ENCODE assay signal across 10 mouse cellular contexts in genomic region chr5:140333631-140334030, GRCm38 (mm10). TPM values are rescaled to one million over a fixed set of nuclear protein-coding genes. Genes with fewer than 3 reads are reported as not detected.
A peak's percentile ranks its signal among the peaks of the same experiment; 100 is the strongest.
DNase-seq lines count a peak whose midpoint lies in the region; ATAC-seq and TF ChIP-seq lines count a peak whose summit lies in the region.
"Had no signal": no experiment of that assay in that cellular context is flagged by ENCODE, and none has a peak within 500 bp of the region (broad histone marks: within the 10 kb centered on the region; RNA-seq: fewer than 3 reads in every experiment).

No protein-coding gene starts in this region.

- no peak overlapping the region for H3K4me3 ChIP-seq in E14TG2a.4 (replicated peaks; ENCODE audit: low read length)
- H3K4me3 ChIP-seq in bone marrow, adult 2 months (replicated peaks; ENCODE audit: control insufficient read depth, low read depth, low read length) = no peak overlapping the region
- H3K4me3 ChIP-seq: hindbrain, embryonic 15.5 days; limb, embryonic 13.5 days had no signal

- 32% methylated on average over 2 of the region's 2 CpGs for WGBS in bone marrow, adult 2 months

- no peak overlapping the region for H3K27ac ChIP-seq in bone marrow, adult 2 months (ENCODE audit: control insufficient read depth, insufficient read depth, low read depth, low read length, poor library complexity)
- H3K27ac ChIP-seq: hindbrain, embryonic 15.5 days; limb, embryonic 13.5 days had no signal

- peak; percentile 51 for ATAC-seq in megakaryocyte progenitor cell, adult 5-6 weeks (replicated peaks; ENCODE audit: poor library complexity)
- ATAC-seq in cerebellum, adult (ENCODE audit: insufficient number of reproducible peaks, low FRiP score, low TSS enrichment) = no peak

- no peaks in the 10 kb centered on the region for H3K27me3 ChIP-seq in E14TG2a.4 (ENCODE audit: insufficient read depth, low read length)
- H3K27me3 ChIP-seq: hindbrain, embryonic 15.5 days; limb, embryonic 13.5 days had no signal

- peak; percentile 24; the same call in 1 of the 2 replicates for TF ChIP-seq CTCF in E14TG2a.4 (conservative IDR thresholded peaks at IDR 0.05; ENCODE audit: low read length)
- peak; percentile 33; the same call in 1 of the 2 replicates for TF ChIP-seq CTCF in bone marrow, adult 2 months (IDR thresholded peaks at IDR 0.05; ENCODE audit: control insufficient read depth, insufficient read depth, low read length)

- peaks cover 2% of the 10 kb centered on the region; the same call in 1 of the 2 replicates for H3K9me3 ChIP-seq in E14TG2a.4 (ENCODE audit: low read length)
- H3K9me3 ChIP-seq: hindbrain, embryonic 15.5 days had no signal

- peaks cover 33% of the 10 kb centered on the region for H3K4me1 ChIP-seq in E14TG2a.4 (replicated peaks; ENCODE audit: low read depth, low read length)
- H3K4me1 ChIP-seq in bone marrow, adult 2 months (ENCODE audit: control insufficient read depth, insufficient read depth, low read length) = peaks cover 1% of the 10 kb centered on the region; the same call in 1 of the 2 replicates

- peak; percentile 30 to 45 for DNase-seq in kidney, postnatal 4 days
- DNase-seq in kidney, adult 18-20 months = no peak
- DNase-seq in neural tube, embryonic 10.5 days (ENCODE audit: extremely low spot score, low spot score) = no peak
- DNase-seq in right cerebral cortex, postnatal 4 days = no peak

- no peak for TF ChIP-seq POLR2A in bone marrow, adult 2 months (IDR thresholded peaks at IDR 0.05; ENCODE audit: borderline replicate concordance, control insufficient read depth, low read depth, low read length)

- H3K36me3 ChIP-seq in E14TG2a.4 (ENCODE audit: insufficient read depth, low read length) = peaks cover 71% of the 10 kb centered on the region

RNA-seq across cellular contexts. Expression of gene Mrm2, which starts 1.9 kb away (rescaled TPM):
- polyA plus RNA-seq in bone marrow, adult 2 months (2011; ENCODE audit: insufficient read depth, insufficient read length, low replicate concordance, missing spikeins) = 2.9 and 4.6 TPM in 2 replicates
- total RNA-seq in megakaryocyte progenitor cell, adult 5-6 weeks (2015) = 4.0 and 5.8 TPM in 2 replicates
- total RNA-seq in megakaryocyte progenitor cell, adult 5-6 weeks (2017) = 6.7 and 9.6 TPM in 2 replicates

RNA-seq across cellular contexts. Expression of gene Nudt1, which starts 12.2 kb away (rescaled TPM):
- polyA plus RNA-seq in bone marrow, adult 2 months (2011; ENCODE audit: insufficient read depth, insufficient read length, low replicate concordance, missing spikeins) = 29.0 and 30.0 TPM in 2 replicates
- 31.3 and 44.1 TPM in 2 replicates for total RNA-seq in megakaryocyte progenitor cell, adult 5-6 weeks (2015)
- 49.1 and 58.7 TPM in 2 replicates for total RNA-seq in megakaryocyte progenitor cell, adult 5-6 weeks (2017)

RNA-seq across cellular contexts. Expression of gene Mad1l1, which starts 12.3 kb away (rescaled TPM):
- 19.0 and 24.7 TPM in 2 replicates for polyA plus RNA-seq in bone marrow, adult 2 months (2011; ENCODE audit: insufficient read depth, insufficient read length, low replicate concordance, missing spikeins)
- 11.2 and 11.8 TPM in 2 replicates for total RNA-seq in megakaryocyte progenitor cell, adult 5-6 weeks (2015)
- 63.1 and 65.3 TPM in 2 replicates for total RNA-seq in megakaryocyte progenitor cell, adult 5-6 weeks (2017)

RNA-seq across cellular contexts. Expression of gene Snx8, which starts 55.4 kb away (rescaled TPM):
- polyA plus RNA-seq in bone marrow, adult 2 months (2011; ENCODE audit: insufficient read depth, insufficient read length, low replicate concordance, missing spikeins) = 18.1 and 26.3 TPM in 2 replicates
- total RNA-seq in megakaryocyte progenitor cell, adult 5-6 weeks (2015) = 5.5 and 8.5 TPM in 2 replicates
- total RNA-seq in megakaryocyte progenitor cell, adult 5-6 weeks (2017) = 7.0 and 7.2 TPM in 2 replicates

Comparison
In these comparisons a context has a peak if more than half of its experiments do, and no peak if none do; other contexts are left out.
1. DNase-seq: peak in kidney, postnatal 4 days (2 of 2); none in kidney, adult 18-20 months (single experiment), neural tube, embryonic 10.5 days (single experiment) and right cerebral cortex, postnatal 4 days (single experiment).